Mouse (Mus musculus) liver, embryonic 14.5 days (tissue): ENCODE data around the gene Cbr1.

ENCODE experiments used
- CTCF ChIP-seq: IDR thresholded peaks from 2 replicates; pipeline ENCODE4 v1.5.1; 2016; ENCODE audit warnings: antibody characterized with exemption, low read depth, control low read depth
- EP300 ChIP-seq: IDR thresholded peaks from 2 replicates; pipeline ENCODE4 v1.6.1; 2016; ENCODE audit warnings: antibody characterized with exemption, low read depth

GRCm38 (mm10) chr16:93588281-93588680 is 17.4 kb upstream of the Cbr1 start:
- TF ChIP-seq CTCF, result no peak
- no peak for TF ChIP-seq EP300
